Mouse (Mus musculus): ENCODE data around the gene St8sia6. TPM values are rescaled to one million over a fixed set of nuclear protein-coding genes. Genes with fewer than 3 reads are reported as not detected.

The St8sia6 gene
- polyA plus RNA-seq, 1 experiment from 2014 or later, result 1.7 TPM

DNA sequence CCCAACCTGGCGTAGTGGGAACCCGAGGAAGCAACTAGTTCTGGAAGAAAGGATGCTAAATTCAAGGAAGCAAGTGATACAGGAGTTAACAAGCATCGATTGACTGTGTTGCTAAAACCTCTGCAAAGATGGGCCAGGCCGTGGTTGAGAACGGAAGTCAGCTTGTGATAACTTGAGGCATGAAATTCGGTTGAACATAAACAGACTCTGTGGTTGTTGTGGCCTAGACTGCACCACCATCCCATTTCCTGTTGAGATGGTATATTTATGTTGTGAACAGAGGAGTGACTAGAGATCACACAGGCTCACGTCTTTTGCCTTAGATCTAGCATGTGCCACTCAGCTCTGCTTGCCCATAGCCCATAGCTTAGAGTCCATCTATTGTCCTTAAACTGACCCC, 36.5 kb downstream of the St8sia6 start:
- no peak for ATAC-seq (ENCODE audit: insufficient number of reproducible peaks, insufficient read depth, low FRiP score, low TSS enrichment, low read depth)
- no peak overlapping the region for H3K4me2 ChIP-seq
- no peaks in the 10 kb centered on the region for H3K9me3 ChIP-seq
- H3K9ac ChIP-seq (replicated peaks), result no peak overlapping the region
- WGBS, result 87% methylated on average over 7 of the region's 7 CpGs
- H3K36me3 ChIP-seq, result no peaks in the 10 kb centered on the region
- no peaks in the 10 kb centered on the region for H3K4me1 ChIP-seq (replicated peaks)
- no peak overlapping the region for H3K27ac ChIP-seq
- no peaks in the 10 kb centered on the region for H3K27me3 ChIP-seq
- no peak overlapping the region for H3K4me3 ChIP-seq (replicated peaks)

DNA sequence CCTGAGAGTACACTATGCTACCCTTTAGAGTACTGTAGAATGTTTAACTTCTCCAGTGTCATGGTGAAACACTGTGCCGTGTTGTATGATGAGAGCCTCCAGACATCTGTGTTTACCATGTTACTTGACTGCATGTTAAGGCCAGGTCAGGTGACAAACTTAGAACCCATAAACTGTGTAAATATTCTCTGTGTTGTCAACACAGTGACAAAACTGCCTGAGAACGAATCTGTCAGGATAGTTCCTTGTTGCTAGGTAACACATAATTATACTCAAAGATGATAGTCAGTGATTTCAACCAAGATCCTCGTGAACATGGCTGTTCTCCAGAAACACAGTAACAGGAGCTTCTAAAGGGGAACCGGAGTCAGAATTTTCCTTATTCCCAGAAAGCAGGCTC, 38.1 kb downstream of the St8sia6 start:
- H3K4me2 ChIP-seq, result no peak overlapping the region
- no peaks in the 10 kb centered on the region for H3K27me3 ChIP-seq
- 82% methylated on average over 4 of the region's 4 CpGs for WGBS
- no peak overlapping the region for H3K9ac ChIP-seq (replicated peaks)
- H3K36me3 ChIP-seq, result no peaks in the 10 kb centered on the region
- no peak overlapping the region for H3K27ac ChIP-seq
- H3K4me1 ChIP-seq (replicated peaks), result no peaks in the 10 kb centered on the region
- no peaks in the 10 kb centered on the region for H3K9me3 ChIP-seq
- H3K4me3 ChIP-seq (replicated peaks), result no peak overlapping the region
- ATAC-seq (ENCODE audit: insufficient number of reproducible peaks, insufficient read depth, low FRiP score, low TSS enrichment, low read depth), result no peak

DNA sequence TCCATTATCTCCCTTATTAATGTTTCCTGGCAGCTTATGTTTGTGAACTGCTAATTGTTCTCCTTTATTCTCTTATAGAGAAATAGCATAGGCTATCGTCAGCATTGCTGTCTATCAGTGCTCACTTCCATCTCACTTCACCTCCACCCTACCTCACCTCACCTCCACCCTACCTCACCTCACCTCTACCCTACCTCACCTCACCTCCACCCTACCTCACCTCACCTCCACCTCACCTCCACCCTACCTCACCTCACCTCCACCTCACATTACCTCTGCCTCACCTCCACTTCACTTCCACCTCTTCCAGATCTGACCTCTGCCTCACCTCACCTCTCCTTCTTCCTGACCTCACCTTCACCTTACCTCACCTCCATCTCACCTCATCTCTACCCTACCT, 42.2 kb downstream of the St8sia6 start:
- Histone ChIP-seq H3K4me2 (no peak overlapping the region), H3K9me3 (no peaks in the 10 kb centered on the region), H3K4me1 (replicated peaks) (no peaks in the 10 kb centered on the region), H3K27ac (no peak overlapping the region), H3K4me3 (replicated peaks) (no peak overlapping the region), H3K27me3 (no peaks in the 10 kb centered on the region), H3K9ac (replicated peaks) (no peak overlapping the region), H3K36me3 (no peaks in the 10 kb centered on the region)
- 92% methylated on average over 1 of the region's 1 CpGs for WGBS
- no peak for ATAC-seq (ENCODE audit: insufficient number of reproducible peaks, insufficient read depth, low FRiP score, low TSS enrichment, low read depth)

DNA sequence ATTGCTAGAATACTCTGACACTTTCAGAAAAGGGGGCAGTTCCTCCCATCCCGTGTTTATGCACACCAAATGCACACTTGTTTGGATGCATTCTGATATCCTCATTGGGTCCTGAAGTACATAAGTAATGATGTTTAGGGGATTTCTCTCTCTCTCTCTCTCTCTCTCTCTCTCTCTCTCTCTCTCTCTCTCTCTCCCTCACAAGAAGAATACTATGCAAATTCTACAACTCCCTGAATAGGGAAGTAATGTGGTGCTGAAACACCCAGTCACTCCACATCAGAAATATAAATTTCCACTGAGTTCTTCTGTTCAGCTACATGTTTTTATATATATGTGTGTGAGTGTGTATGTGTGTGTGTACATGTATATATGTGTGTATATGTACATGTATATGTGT, 43.1 kb downstream of the St8sia6 start:
- H3K27me3 ChIP-seq, result no peaks in the 10 kb centered on the region
- H3K9me3 ChIP-seq, result no peaks in the 10 kb centered on the region
- no peak overlapping the region for H3K4me2 ChIP-seq
- ATAC-seq (ENCODE audit: insufficient number of reproducible peaks, insufficient read depth, low FRiP score, low TSS enrichment, low read depth), result no peak
- no peak overlapping the region for H3K9ac ChIP-seq (replicated peaks)
- WGBS, result 70% methylated on average over 1 of the region's 1 CpGs
- no peaks in the 10 kb centered on the region for H3K4me1 ChIP-seq (replicated peaks)
- H3K27ac ChIP-seq, result no peak overlapping the region
- no peak overlapping the region for H3K4me3 ChIP-seq (replicated peaks)
- no peaks in the 10 kb centered on the region for H3K36me3 ChIP-seq

DNA sequence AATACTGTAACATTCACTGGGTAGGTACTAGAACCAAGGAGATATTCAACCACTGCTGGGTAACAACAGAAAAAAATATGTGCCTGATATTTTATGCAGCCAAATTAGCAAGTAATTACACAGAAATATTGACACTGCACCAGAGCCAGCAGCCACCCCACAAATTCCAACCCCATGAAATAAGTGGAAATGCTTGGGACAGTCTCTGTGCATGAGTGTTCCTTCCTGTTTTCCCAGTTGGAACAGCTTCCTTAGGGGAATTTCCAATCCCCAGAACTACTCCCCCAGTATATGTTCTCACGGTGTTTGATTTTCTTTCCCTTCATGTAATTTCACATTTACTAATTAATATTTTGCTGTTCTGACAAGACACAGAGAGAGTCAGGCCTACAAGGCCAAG, 43.8 kb downstream of the St8sia6 start:
- H3K36me3 ChIP-seq, result no peaks in the 10 kb centered on the region
- no peaks in the 10 kb centered on the region for H3K9me3 ChIP-seq
- ATAC-seq (ENCODE audit: insufficient number of reproducible peaks, insufficient read depth, low FRiP score, low TSS enrichment, low read depth), result no peak
- H3K4me3 ChIP-seq (replicated peaks), result no peak overlapping the region
- no peak overlapping the region for H3K9ac ChIP-seq (replicated peaks)
- H3K27me3 ChIP-seq, result no peaks in the 10 kb centered on the region
- H3K4me1 ChIP-seq (replicated peaks), result no peaks in the 10 kb centered on the region
- 75% methylated on average over 1 of the region's 1 CpGs for WGBS
- no peak overlapping the region for H3K27ac ChIP-seq
- no peak overlapping the region for H3K4me2 ChIP-seq

DNA sequence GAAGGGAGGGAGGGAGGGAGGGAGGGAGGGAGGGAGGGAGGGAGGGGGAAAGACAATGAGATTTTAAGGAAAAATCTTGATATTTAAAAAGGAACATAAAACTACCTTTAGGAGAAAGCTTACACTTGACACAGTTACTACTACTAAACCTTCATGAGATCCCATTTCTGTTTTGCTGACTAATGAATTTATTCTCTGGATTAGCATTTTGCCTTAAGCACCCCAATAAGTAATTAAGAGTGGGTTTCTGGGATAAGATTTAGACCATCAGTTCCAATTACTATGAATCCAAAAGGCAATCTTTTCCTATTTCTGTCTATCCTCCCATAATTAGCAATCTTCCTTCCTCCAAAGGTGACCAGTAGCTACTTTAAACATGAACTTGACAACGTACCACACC, 44.7 kb downstream of the St8sia6 start:
- no peak overlapping the region for H3K27ac ChIP-seq
- no peak overlapping the region for H3K9ac ChIP-seq (replicated peaks)
- no peak for ATAC-seq (ENCODE audit: insufficient number of reproducible peaks, insufficient read depth, low FRiP score, low TSS enrichment, low read depth)
- WGBS, result 90% methylated on average over 1 of the region's 1 CpGs
- H3K4me3 ChIP-seq (replicated peaks), result no peak overlapping the region
- no peak overlapping the region for H3K4me2 ChIP-seq
- H3K4me1 ChIP-seq (replicated peaks), result no peaks in the 10 kb centered on the region
- no peaks in the 10 kb centered on the region for H3K9me3 ChIP-seq
- no peaks in the 10 kb centered on the region for H3K36me3 ChIP-seq
- no peaks in the 10 kb centered on the region for H3K27me3 ChIP-seq

DNA sequence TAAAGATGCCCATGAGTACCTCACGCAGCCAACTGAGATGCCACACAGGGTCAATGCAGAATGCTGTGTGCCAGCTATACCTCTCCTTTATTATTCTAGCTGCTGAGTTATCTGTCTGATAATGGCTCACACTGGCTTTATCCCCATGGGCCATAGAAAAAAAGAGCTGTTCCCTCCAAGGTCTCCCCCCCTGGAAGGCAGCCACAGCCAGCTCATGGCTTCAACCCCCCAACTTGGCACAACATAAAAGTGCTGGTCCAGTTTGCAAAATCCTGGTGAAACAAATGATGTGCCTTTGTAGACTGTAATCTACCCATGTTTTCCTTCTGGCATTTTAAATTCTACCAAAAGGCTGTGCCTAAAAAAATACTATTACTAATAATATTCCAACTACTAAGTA, 46.3 kb downstream of the St8sia6 start:
- no peak overlapping the region for H3K27ac ChIP-seq
- H3K27me3 ChIP-seq, result no peaks in the 10 kb centered on the region
- no peaks in the 10 kb centered on the region for H3K36me3 ChIP-seq
- ATAC-seq (ENCODE audit: insufficient number of reproducible peaks, insufficient read depth, low FRiP score, low TSS enrichment, low read depth), result no peak
- no peaks in the 10 kb centered on the region for H3K4me1 ChIP-seq (replicated peaks)
- H3K9me3 ChIP-seq, result no peaks in the 10 kb centered on the region
- H3K9ac ChIP-seq (replicated peaks), result no peak overlapping the region
- H3K4me3 ChIP-seq (replicated peaks), result no peak overlapping the region
- no peak overlapping the region for H3K4me2 ChIP-seq
- 97% methylated on average over 1 of the region's 1 CpGs for WGBS

DNA sequence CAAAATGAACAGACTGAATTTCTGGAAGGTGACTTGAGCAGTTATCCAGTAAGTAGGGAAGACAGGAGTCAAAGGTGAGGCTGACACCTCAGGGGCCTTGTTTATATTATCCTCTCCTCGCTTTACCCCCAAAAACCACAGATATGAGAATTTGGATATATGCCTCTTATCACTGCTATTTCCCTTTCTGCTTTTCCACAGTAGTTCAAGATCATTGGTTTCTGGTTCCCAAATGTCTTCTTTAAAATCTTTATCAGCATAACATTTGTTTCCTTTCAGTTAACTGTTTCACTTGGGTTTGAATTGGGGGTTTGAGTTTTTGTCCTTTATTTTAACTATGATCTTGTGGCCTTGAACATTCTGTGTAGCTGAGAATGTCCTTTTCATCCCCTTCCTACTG, 47.8 kb downstream of the St8sia6 start:
- no peaks in the 10 kb centered on the region for H3K4me1 ChIP-seq (replicated peaks)
- no peak overlapping the region for H3K9ac ChIP-seq (replicated peaks)
- H3K9me3 ChIP-seq, result no peaks in the 10 kb centered on the region
- H3K4me2 ChIP-seq, result no peak overlapping the region
- WGBS, result 77% methylated on average over 1 of the region's 1 CpGs
- no peaks in the 10 kb centered on the region for H3K27me3 ChIP-seq
- no peak overlapping the region for H3K27ac ChIP-seq
- no peak for ATAC-seq (ENCODE audit: insufficient number of reproducible peaks, insufficient read depth, low FRiP score, low TSS enrichment, low read depth)
- no peaks in the 10 kb centered on the region for H3K36me3 ChIP-seq
- no peak overlapping the region for H3K4me3 ChIP-seq (replicated peaks)

DNA sequence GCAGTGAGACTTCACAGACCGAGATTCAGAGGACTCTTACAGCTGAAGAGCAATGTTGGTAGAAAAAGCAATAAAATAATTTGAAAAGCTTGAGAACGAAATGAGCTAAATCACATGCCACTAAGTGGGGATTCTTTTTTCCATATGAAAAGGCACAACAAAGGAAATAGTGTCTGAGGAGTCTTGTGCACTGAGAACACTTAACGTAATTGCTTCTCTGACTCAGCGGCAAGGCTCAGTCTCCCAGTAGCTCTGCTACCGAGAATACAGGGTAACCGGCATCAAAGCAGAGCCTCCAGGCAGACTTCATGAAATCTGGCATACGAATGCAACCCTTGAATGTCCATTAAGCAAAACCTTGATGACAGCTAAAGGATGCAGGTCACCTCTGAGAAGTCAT, 55.2 kb downstream of the St8sia6 start:
- no peaks in the 10 kb centered on the region for H3K36me3 ChIP-seq
- WGBS, result 59% methylated on average over 7 of the region's 7 CpGs
- ATAC-seq (ENCODE audit: insufficient number of reproducible peaks, insufficient read depth, low FRiP score, low TSS enrichment, low read depth), result no peak

DNA sequence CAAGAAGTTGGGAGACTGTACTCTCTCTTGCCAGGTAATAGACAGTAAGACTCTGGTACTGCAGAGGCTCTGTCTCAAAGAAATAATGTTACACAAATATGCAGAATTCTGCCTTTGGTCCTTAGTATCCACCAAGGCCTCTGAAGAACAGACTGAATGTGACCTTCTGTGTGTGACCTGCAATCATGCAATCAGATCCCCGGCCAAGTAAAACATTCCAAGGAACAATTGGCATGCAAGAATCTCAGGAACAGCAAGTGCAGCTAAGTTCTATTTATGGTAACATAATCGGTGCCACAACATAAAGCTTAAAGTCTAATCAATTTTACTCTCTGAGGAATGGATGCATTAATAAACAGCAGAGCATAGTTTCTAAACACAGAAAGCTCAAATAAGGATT, 66.0 kb downstream of the St8sia6 start:
- Histone ChIP-seq H3K4me3 (replicated peaks) (no peak overlapping the region), H3K27me3 (no peaks in the 10 kb centered on the region), H3K4me2 (no peak overlapping the region), H3K9me3 (peaks cover 3% of the 10 kb centered on the region; the same call in 1 of the 2 replicates), H3K27ac (no peak overlapping the region), H3K4me1 (replicated peaks) (no peaks in the 10 kb centered on the region), H3K36me3 (no peaks in the 10 kb centered on the region), H3K9ac (replicated peaks) (no peak overlapping the region)
- no peak for ATAC-seq (ENCODE audit: insufficient number of reproducible peaks, insufficient read depth, low FRiP score, low TSS enrichment, low read depth)
- WGBS, result 73% methylated on average over 2 of the region's 2 CpGs

More for the DNA sequence above, 55.2 kb downstream of the St8sia6 start:
- Histone ChIP-seq H3K4me3 (replicated peaks) (no peak overlapping the region), H3K4me1 (replicated peaks) (no peaks in the 10 kb centered on the region; the same call in 1 of the 2 replicates), H3K9me3 (no peaks in the 10 kb centered on the region), H3K27ac (no peak overlapping the region), H3K9ac (replicated peaks) (no peak overlapping the region), H3K4me2 (no peak overlapping the region), H3K27me3 (no peaks in the 10 kb centered on the region)

DNA sequence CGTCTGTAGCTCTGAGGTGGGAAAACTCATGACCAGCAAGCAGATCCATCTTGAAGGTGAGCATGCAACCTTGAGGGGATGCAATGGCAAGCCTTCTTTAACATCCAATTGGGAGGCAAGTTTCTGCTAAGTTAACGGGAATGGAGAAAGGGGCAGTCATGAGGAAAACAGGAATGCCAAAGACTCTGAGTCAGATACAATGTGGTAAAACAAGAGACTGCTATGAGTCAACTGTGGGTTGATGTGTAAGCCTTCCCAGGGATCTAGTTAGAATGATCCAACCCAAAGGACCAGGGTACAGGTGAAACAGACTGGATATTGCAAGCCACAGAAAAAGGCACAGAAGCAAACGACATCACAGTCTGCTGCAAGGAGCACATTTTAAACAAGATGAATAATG, 68.3 kb downstream of the St8sia6 start:
- no peak overlapping the region for H3K4me2 ChIP-seq
- peaks cover 3% of the 10 kb centered on the region; the same call in 1 of the 2 replicates for H3K9me3 ChIP-seq
- no peaks in the 10 kb centered on the region for H3K36me3 ChIP-seq
- WGBS, result 77% methylated on average over 3 of the region's 3 CpGs
- H3K27ac ChIP-seq, result no peak overlapping the region
- no peaks in the 10 kb centered on the region for H3K27me3 ChIP-seq
- H3K4me3 ChIP-seq (replicated peaks), result no peak overlapping the region
- no peaks in the 10 kb centered on the region for H3K4me1 ChIP-seq (replicated peaks)
- H3K9ac ChIP-seq (replicated peaks), result no peak overlapping the region
- no peak for ATAC-seq (ENCODE audit: insufficient number of reproducible peaks, insufficient read depth, low FRiP score, low TSS enrichment, low read depth)

DNA sequence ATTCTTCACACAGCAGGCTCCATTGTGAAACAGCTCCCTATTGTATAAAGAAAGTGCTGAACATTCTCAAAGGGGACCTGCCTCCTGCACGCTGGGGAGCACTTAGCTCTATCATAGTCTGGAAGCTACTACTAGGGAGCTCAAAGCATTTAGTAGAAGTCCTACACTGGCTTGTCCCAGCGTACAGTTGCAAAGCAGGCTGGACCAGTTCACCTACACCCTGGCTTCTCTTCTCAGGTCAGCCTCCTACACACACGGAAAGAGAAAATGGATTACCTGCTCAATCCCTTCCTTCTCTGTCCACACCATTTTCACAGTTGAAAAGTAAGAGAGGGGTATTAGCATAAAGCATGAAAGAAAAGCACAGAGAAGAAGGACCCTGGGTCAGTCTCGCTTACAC, 71.6 kb downstream of the St8sia6 start:
- no peak for ATAC-seq (ENCODE audit: insufficient number of reproducible peaks, insufficient read depth, low FRiP score, low TSS enrichment, low read depth)
- H3K9me3 ChIP-seq, result no peaks in the 10 kb centered on the region
- 78% methylated on average over 4 of the region's 4 CpGs for WGBS
- no peaks in the 10 kb centered on the region for H3K27me3 ChIP-seq
- H3K9ac ChIP-seq (replicated peaks), result no peak overlapping the region
- H3K27ac ChIP-seq, result no peak overlapping the region
- H3K4me1 ChIP-seq (replicated peaks), result no peaks in the 10 kb centered on the region
- no peaks in the 10 kb centered on the region for H3K36me3 ChIP-seq
- H3K4me3 ChIP-seq (replicated peaks), result no peak overlapping the region
- no peak overlapping the region for H3K4me2 ChIP-seq
